Mouse (Mus musculus) kidney, embryonic 16.5 days (tissue): ENCODE results near the gene Pttg1ip. TPM values are rescaled to one million over a fixed set of nuclear protein-coding genes. Genes with fewer than 3 reads are reported as not detected.

Experiments used
- ATAC-seq: fragments of 200-750 bp; cut with Nextera tagmentation; 2 replicates; pipeline ENCODE4 v1.8.0; 2017; ENCODE audit warnings: moderate TSS enrichment; ENCODE audit not compliant: low FRiP score, low TSS enrichment
- H3K27ac ChIP-seq: fragments of 300-500 bp; sonication (generic); 2 replicates; pipeline ENCODE4 v1.5.1; 2014; ENCODE audit warnings: low read length
- H3K27me3 ChIP-seq: fragments of 300-500 bp; sonication (generic); 2 replicates; pipeline ENCODE4 v1.6.1; 2014; ENCODE audit warnings: low read length, control low read depth, mixed read lengths; ENCODE audit not compliant: insufficient read depth
- H3K36me3 ChIP-seq: fragments of 300-500 bp; sonication (generic); 2 replicates; pipeline ENCODE4 v1.6.1; 2014; ENCODE audit warnings: low read length, control low read depth, mixed read lengths; ENCODE audit not compliant: insufficient read depth
- H3K4me1 ChIP-seq: fragments of 300-500 bp; sonication (generic); 2 replicates; pipeline ENCODE4 v1.6.1; 2014; ENCODE audit warnings: low read length, control low read depth, mixed read lengths; ENCODE audit not compliant: insufficient read depth
- H3K4me2 ChIP-seq: fragments of 300-500 bp; sonication (generic); replicated peaks from 2 replicates; pipeline ENCODE4 v1.6.1; 2014; ENCODE audit warnings: low read depth, low read length
- H3K4me3 ChIP-seq: fragments of 300-500 bp; sonication (generic); 2 replicates; pipeline ENCODE4 v1.5.1; 2014; ENCODE audit warnings: mild to moderate bottlenecking, low read length
- H3K9ac ChIP-seq: fragments of 300-500 bp; sonication (generic); replicated peaks from 2 replicates; pipeline ENCODE4 v1.6.1; 2014; ENCODE audit warnings: low read length
- H3K9me3 ChIP-seq: fragments of 300-500 bp; sonication (generic); 2 replicates; pipeline ENCODE4 v1.6.1; 2016; ENCODE audit warnings: low read length, control low read depth
- WGBS: fragments of 180-500 bp; shearing (Covaris S2); extraction: QIAGEN DNeasy Blood & Tissue Kit; methylation state at CpG from one replicate; pipeline ENCODE4 v1.1.7; 2014; 5-methylcytosine and 5-hydroxymethylcytosine counted together
- polyA plus RNA-seq: library from polyadenylated mRNA; unstranded; fragments of >200 nt; fragmentation: Nextera tagmentation; extraction: Ambion mirVana; gene quantifications from 2 replicates; pipeline ENCODE4 v1.2.1, GENCODE M21; 2015

Gene Pttg1ip
- polyA plus RNA-seq, 1 experiment from 2014 or later: 206 TPM

DNA sequence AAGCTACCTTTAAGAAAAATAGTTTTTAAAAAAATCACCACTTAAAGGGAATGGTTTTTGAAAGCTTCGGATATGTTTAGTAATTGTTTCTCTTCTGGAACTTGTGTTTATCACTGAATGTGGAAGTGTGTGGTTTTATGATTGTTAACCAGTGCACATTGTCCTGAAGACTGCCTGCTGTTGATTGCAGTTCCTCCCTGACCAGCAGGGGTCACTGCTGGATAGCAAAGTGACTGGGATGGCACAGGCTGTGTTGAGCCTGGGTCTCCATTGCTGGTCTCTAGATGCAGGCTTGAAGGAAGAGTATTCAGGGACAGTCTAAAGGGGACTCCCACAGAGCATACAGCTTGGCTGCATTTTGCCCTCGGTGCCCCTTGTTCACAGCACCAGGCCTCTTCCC lies 46.0 kb downstream of the Pttg1ip start:
- ATAC-seq: peak; percentile 72
- H3K9ac ChIP-seq: no peak overlapping the region
- no peak overlapping the region for H3K4me2 ChIP-seq
- H3K4me3 ChIP-seq: no peak overlapping the region
- H3K27ac ChIP-seq: no peak overlapping the region
- no peaks in the 10 kb centered on the region for H3K27me3 ChIP-seq
- H3K4me1 ChIP-seq: peaks cover 24% of the 10 kb centered on the region
- H3K36me3 ChIP-seq: peaks cover 11% of the 10 kb centered on the region
- H3K9me3 ChIP-seq: no peaks in the 10 kb centered on the region
- whole genome bisulfite sequencing: 49% methylated on average over 2 of the region's 2 CpGs

GRCm38 (mm10) chr10:77629163-77629562 lies 47.6 kb downstream of the Pttg1ip start:
- H3K27me3 ChIP-seq: no peaks in the 10 kb centered on the region
- H3K4me3 ChIP-seq: no peak overlapping the region
- 79% methylated on average over 3 of the region's 3 CpGs for WGBS
- no peak for ATAC-seq
- H3K4me1 ChIP-seq: peaks cover 17% of the 10 kb centered on the region
- H3K36me3 ChIP-seq: peaks cover 19% of the 10 kb centered on the region
- no peak overlapping the region for H3K27ac ChIP-seq
- no peak overlapping the region for H3K9ac ChIP-seq
- H3K9me3 ChIP-seq: no peaks in the 10 kb centered on the region
- H3K4me2 ChIP-seq: no peak overlapping the region

- Histone ChIP-seq H3K27me3 (no peaks in the 10 kb centered on the region), H3K9me3 (no peaks in the 10 kb centered on the region), H3K36me3 (peaks cover 23% of the 10 kb centered on the region), H3K4me1 (peaks cover 13% of the 10 kb centered on the region; the same call in 1 of the 2 replicates), H3K9ac (no peak overlapping the region), H3K27ac (no peak overlapping the region), H3K4me2 (no peak overlapping the region), H3K4me3 (no peak overlapping the region)
- no peak for ATAC-seq
- WGBS: 89% methylated on average over 1 of the region's 1 CpGs
These were observed 48.5 kb downstream of the Pttg1ip start for GRCm38 (mm10) chr10:77629970-77630369.

- no peak overlapping the region for H3K4me2 ChIP-seq
- H3K27ac ChIP-seq: no peak overlapping the region
- H3K9ac ChIP-seq: no peak overlapping the region
- H3K4me1 ChIP-seq: peaks cover 8% of the 10 kb centered on the region; the same call in 1 of the 2 replicates
- H3K4me3 ChIP-seq: no peak overlapping the region
- no peak; the same call in 1 of the 2 replicates for ATAC-seq
- H3K9me3 ChIP-seq: no peaks in the 10 kb centered on the region
- 79% methylated on average over 6 of the region's 6 CpGs for WGBS
- peaks cover 35% of the 10 kb centered on the region for H3K36me3 ChIP-seq
- no peaks in the 10 kb centered on the region for H3K27me3 ChIP-seq
These were observed 52.5 kb downstream of the Pttg1ip start for GRCm38 (mm10) chr10:77634016-77634415.

- Histone ChIP-seq H3K4me2 (no peak overlapping the region), H3K36me3 (peaks cover 35% of the 10 kb centered on the region), H3K27ac (peak overlapping the region; percentile 20; the same call in 1 of the 2 replicates), H3K27me3 (no peaks in the 10 kb centered on the region), H3K4me1 (peaks cover 8% of the 10 kb centered on the region; the same call in 1 of the 2 replicates), H3K4me3 (no peak overlapping the region), H3K9me3 (no peaks in the 10 kb centered on the region), H3K9ac (no peak overlapping the region)
- peak; percentile 80 for ATAC-seq
- 56% methylated on average over 13 of the region's 13 CpGs for WGBS
These were observed 53.1 kb downstream of the Pttg1ip start for GRCm38 (mm10) chr10:77634452-77635231.

- Histone ChIP-seq H3K9me3 (no peaks in the 10 kb centered on the region), H3K27ac (no peak overlapping the region), H3K27me3 (no peaks in the 10 kb centered on the region), H3K4me3 (no peak overlapping the region), H3K36me3 (peaks cover 43% of the 10 kb centered on the region), H3K4me2 (no peak overlapping the region), H3K4me1 (peaks cover 8% of the 10 kb centered on the region; the same call in 1 of the 2 replicates), H3K9ac (no peak overlapping the region)
- 91% methylated on average over 7 of the region's 7 CpGs for WGBS
- no peak for ATAC-seq
These were observed 54.9 kb downstream of the Pttg1ip start for GRCm38 (mm10) chr10:77636234-77636922.

GRCm38 (mm10) chr10:77638956-77639355 lies 57.4 kb downstream of the Pttg1ip start:
- Histone ChIP-seq H3K9ac (no peak overlapping the region), H3K4me1 (peaks cover 6% of the 10 kb centered on the region; the same call in 1 of the 2 replicates), H3K4me3 (no peak overlapping the region), H3K27me3 (no peaks in the 10 kb centered on the region), H3K9me3 (no peaks in the 10 kb centered on the region), H3K36me3 (peaks cover 52% of the 10 kb centered on the region), H3K4me2 (no peak overlapping the region), H3K27ac (no peak overlapping the region)
- no peak for ATAC-seq
- WGBS: 81% methylated on average over 6 of the region's 6 CpGs

DNA sequence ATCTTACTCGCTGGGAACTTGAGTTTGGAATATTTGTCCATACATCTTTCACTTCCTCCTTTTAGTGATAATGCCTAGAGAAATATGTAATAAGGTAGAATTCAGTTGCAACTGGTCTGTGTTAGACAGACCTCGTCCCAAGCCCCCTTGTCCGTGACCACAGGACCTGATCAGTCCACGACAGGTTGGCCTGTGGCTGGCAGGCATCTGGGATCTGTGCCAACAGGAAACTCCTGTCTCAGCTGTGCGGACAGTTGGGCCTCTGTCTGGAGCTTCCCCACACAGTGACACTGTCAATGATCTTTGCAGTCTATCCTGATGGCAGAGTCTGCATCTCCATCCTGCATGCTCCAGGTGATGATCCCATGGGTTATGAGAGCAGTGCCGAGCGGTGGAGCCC lies 61.6 kb downstream of the Pttg1ip start:
- H3K27me3 ChIP-seq: no peaks in the 10 kb centered on the region
- no peak overlapping the region for H3K9ac ChIP-seq
- H3K9me3 ChIP-seq: no peaks in the 10 kb centered on the region
- 69% methylated on average over 7 of the region's 7 CpGs for WGBS
- no peak overlapping the region for H3K4me3 ChIP-seq
- no peak overlapping the region for H3K4me2 ChIP-seq
- peaks cover 56% of the 10 kb centered on the region for H3K36me3 ChIP-seq
- ATAC-seq: no peak
- H3K27ac ChIP-seq: no peak overlapping the region
- no peaks in the 10 kb centered on the region for H3K4me1 ChIP-seq

- no peak for ATAC-seq
- peaks cover 51% of the 10 kb centered on the region for H3K36me3 ChIP-seq
- H3K4me1 ChIP-seq: no peaks in the 10 kb centered on the region
- H3K27me3 ChIP-seq: no peaks in the 10 kb centered on the region
- no peak overlapping the region for H3K27ac ChIP-seq
- 90% methylated on average over 5 of the region's 5 CpGs for WGBS
- H3K9me3 ChIP-seq: no peaks in the 10 kb centered on the region
- H3K4me2 ChIP-seq: no peak overlapping the region
- no peak overlapping the region for H3K4me3 ChIP-seq
- H3K9ac ChIP-seq: no peak overlapping the region
These were observed 64.1 kb downstream of the Pttg1ip start for GRCm38 (mm10) chr10:77645571-77645970.

- H3K27me3 ChIP-seq: no peaks in the 10 kb centered on the region
- H3K27ac ChIP-seq: no peak overlapping the region
- no peak for ATAC-seq
- WGBS: 94% methylated on average over 1 of the region's 1 CpGs
- no peaks in the 10 kb centered on the region for H3K4me1 ChIP-seq
- H3K36me3 ChIP-seq: peaks cover 33% of the 10 kb centered on the region
- no peak overlapping the region for H3K9ac ChIP-seq
- no peak overlapping the region for H3K4me3 ChIP-seq
- H3K9me3 ChIP-seq: no peaks in the 10 kb centered on the region
- H3K4me2 ChIP-seq: no peak overlapping the region
These were observed 65.9 kb downstream of the Pttg1ip start for GRCm38 (mm10) chr10:77647461-77647860.
